Mouse (Mus musculus) CH12.LX (cell line): ENCODE measurements at regions not wholly inside any gene's neighbourhood (a gene's known extent, or its start where the extent isn't known, plus 50 kb on each side); places are given as distances from the start of the nearest gene placed in this dataset.

Experiments used
- DNase-seq: peaks from one replicate; pipeline ENCODE4 v3.0.0-alpha.2; 2013; ENCODE audit errors: extremely low read depth
- H3K27ac ChIP-seq: 2 replicates; pipeline ENCODE4 v1.5.1; 2012; ENCODE audit warnings: low read depth, mild to moderate bottlenecking, control low read depth, moderate library complexity; ENCODE audit not compliant: insufficient read depth
- H3K27me3 ChIP-seq: replicated peaks from 2 replicates; pipeline ENCODE3; 2012; ENCODE audit warnings: inconsistent platforms
- H3K36me3 ChIP-seq, 2 experiments: replicated peaks in 1 of 2; 2 replicates each; pipeline versions ENCODE3 to v1.6.1; 2012; ENCODE audit warnings: inconsistent platforms in 1 of 2, low read length in 1 of 2, mild to moderate bottlenecking in 1 of 2, mixed read lengths in 1 of 2, moderate library complexity in 1 of 2; ENCODE audit not compliant: control insufficient read depth in 1 of 2, insufficient read depth in 1 of 2
- H3K4me1 ChIP-seq, 2 experiments: 2 replicates each; pipeline ENCODE4 v1.6.1; 2012; ENCODE audit warnings: inconsistent platforms in 1 of 2, moderate library complexity in 1 of 2; ENCODE audit not compliant: insufficient read depth in 2 of 2, control insufficient read depth in 1 of 2
- H3K4me2 ChIP-seq: 2 replicates; pipeline ENCODE4 v1.6.1; 2012; ENCODE audit warnings: low read depth, mild to moderate bottlenecking, control low read depth; ENCODE audit not compliant: poor library complexity, insufficient read depth, severe bottlenecking
- H3K4me3 ChIP-seq, 3 experiments: fragments of 150-350 bp in 1 of 3; sonication (generic) in 1 of 3; replicated peaks in 1 of 3; 2 replicates each; pipeline versions ENCODE3 to v1.5.1; 2011 to 2012; ENCODE audit warnings: low read depth in 2 of 3, low read length in 2 of 3, mild to moderate bottlenecking in 2 of 3, moderate library complexity in 2 of 3, control low read depth in 1 of 3, improper control_type of control experiment in 1 of 3, inconsistent platforms in 1 of 3, mixed read lengths in 1 of 3; ENCODE audit not compliant: poor library complexity in 1 of 3
- H3K79me2 ChIP-seq: replicated peaks from 2 replicates; pipeline ENCODE4 v1.6.1; 2012; ENCODE audit warnings: mild to moderate bottlenecking, moderate library complexity; ENCODE audit not compliant: control insufficient read depth, poor library complexity, insufficient read depth, severe bottlenecking; ENCODE audit errors: extremely low read depth
- H3K9ac ChIP-seq: 2 replicates; pipeline ENCODE4 v1.6.1; 2012; ENCODE audit warnings: low read depth, mild to moderate bottlenecking, control low read depth, moderate library complexity; ENCODE audit not compliant: insufficient read depth
- H3K9me3 ChIP-seq: replicated peaks from 2 replicates; pipeline ENCODE3; 2012; ENCODE audit warnings: low read length, inconsistent platforms, mixed read lengths
- BHLHE40 ChIP-seq: IDR thresholded peaks from 2 replicates; pipeline ENCODE4 v1.6.1; 2011; ENCODE audit warnings: mild to moderate bottlenecking, low read depth, low read length, improper control_type of control experiment
- CHD1 ChIP-seq: IDR thresholded peaks from 2 replicates; pipeline ENCODE4 v1.6.1; 2012; ENCODE audit warnings: low read depth, low read length, improper control_type of control experiment, inconsistent platforms
- CHD2 ChIP-seq: IDR thresholded peaks from 2 replicates; pipeline ENCODE4 v1.6.1; 2011; ENCODE audit warnings: low read length, improper control_type of control experiment
- CTCF ChIP-seq, 2 experiments: IDR thresholded peaks in 1 of 2; conservative IDR thresholded peaks in 1 of 2; 2 replicates each; pipeline ENCODE4 v1.5.1; 2011 to 2012; ENCODE audit warnings: low read depth in 2 of 2, low read length in 2 of 2, improper control_type of control experiment in 1 of 2, inconsistent platforms in 1 of 2, mild to moderate bottlenecking in 1 of 2, moderate library complexity in 1 of 2
- E2F4 ChIP-seq: IDR thresholded peaks from 2 replicates; pipeline ENCODE4 v1.6.1; 2011; ENCODE audit warnings: low read depth, low read length, improper control_type of control experiment; ENCODE audit not compliant: insufficient replicate concordance
- ELF1 ChIP-seq: IDR thresholded peaks from 2 replicates; pipeline ENCODE4 v1.6.1; 2014; ENCODE audit warnings: low read depth, mild to moderate bottlenecking, inconsistent platforms, low read length, improper control_type of control experiment
- ETS1 ChIP-seq: conservative IDR thresholded peaks from 2 replicates; pipeline ENCODE4 v1.6.1; 2012; ENCODE audit warnings: low read depth, mild to moderate bottlenecking, inconsistent platforms, low read length, improper control_type of control experiment, moderate library complexity
- HCFC1 ChIP-seq: IDR thresholded peaks from 2 replicates; pipeline ENCODE4 v1.6.1; 2012; ENCODE audit warnings: low read depth, mild to moderate bottlenecking, inconsistent platforms, low read length, improper control_type of control experiment
- JUN ChIP-seq: IDR thresholded peaks from 2 replicates; pipeline ENCODE4 v1.6.1; 2011; ENCODE audit warnings: low read depth, mild to moderate bottlenecking, low read length, improper control_type of control experiment, moderate library complexity; ENCODE audit not compliant: insufficient read depth
- MAFK ChIP-seq: IDR thresholded peaks from 2 replicates; pipeline ENCODE4 v1.6.1; 2011; ENCODE audit warnings: low read length, improper control_type of control experiment; ENCODE audit not compliant: insufficient replicate concordance
- MAX ChIP-seq: IDR thresholded peaks from 2 replicates; pipeline ENCODE4 v1.6.1; 2011; ENCODE audit warnings: low read length, improper control_type of control experiment
- MAZ ChIP-seq: IDR thresholded peaks from 2 replicates; pipeline ENCODE4 v1.6.1; 2012; ENCODE audit warnings: low read depth, mild to moderate bottlenecking, inconsistent platforms, low read length, improper control_type of control experiment, moderate library complexity
- MEF2A ChIP-seq: IDR thresholded peaks from 2 replicates; pipeline ENCODE4 v1.6.1; 2014; ENCODE audit warnings: low read depth, mild to moderate bottlenecking, inconsistent platforms, low read length, improper control_type of control experiment, borderline replicate concordance
- NRF1 ChIP-seq: IDR thresholded peaks from 2 replicates; pipeline ENCODE4 v1.6.1; 2014; ENCODE audit warnings: low read depth, mild to moderate bottlenecking, inconsistent platforms, low read length, improper control_type of control experiment, moderate library complexity
- PAX5 ChIP-seq: IDR thresholded peaks from 2 replicates; pipeline ENCODE4 v1.6.1; 2012; ENCODE audit warnings: low read length, inconsistent platforms, mixed read lengths
- POLR2A ChIP-seq: IDR thresholded peaks from 2 replicates; pipeline ENCODE4 v1.6.1; 2011; ENCODE audit warnings: low read depth, mild to moderate bottlenecking, improper control_type of control experiment, low read length
- POLR2AphosphoS2 ChIP-seq: IDR thresholded peaks from 2 replicates; pipeline ENCODE4 v1.6.1; 2011; ENCODE audit warnings: low read depth, low read length, improper control_type of control experiment
- RAD21 ChIP-seq: IDR thresholded peaks from 2 replicates; pipeline ENCODE4 v1.6.1; 2011; ENCODE audit warnings: low read depth, mild to moderate bottlenecking, low read length, improper control_type of control experiment, moderate library complexity
- RCOR1 ChIP-seq: conservative IDR thresholded peaks from 2 replicates; pipeline ENCODE4 v1.6.1; 2012; ENCODE audit warnings: low read depth, mild to moderate bottlenecking, inconsistent platforms, low read length, improper control_type of control experiment
- SIN3A ChIP-seq: IDR thresholded peaks from 2 replicates; pipeline ENCODE4 v1.6.1; 2012; ENCODE audit warnings: low read length, improper control_type of control experiment, inconsistent platforms
- SMC3 ChIP-seq: IDR thresholded peaks from 2 replicates; pipeline ENCODE4 v1.6.1; 2011; ENCODE audit warnings: low read depth, low read length, improper control_type of control experiment
- TBP ChIP-seq: conservative IDR thresholded peaks from 2 replicates; pipeline ENCODE4 v1.6.1; 2011; ENCODE audit warnings: low read depth, low read length, improper control_type of control experiment
- UBTF ChIP-seq: IDR thresholded peaks from 2 replicates; pipeline ENCODE4 v1.6.1; 2012; ENCODE audit warnings: low read depth, mild to moderate bottlenecking, inconsistent platforms, low read length, improper control_type of control experiment, moderate library complexity
- ZC3H11A ChIP-seq: IDR thresholded peaks from 2 replicates; pipeline ENCODE4 v1.6.1; 2012; ENCODE audit warnings: low read depth, mild to moderate bottlenecking, inconsistent platforms, low read length, improper control_type of control experiment
- ZNF384 ChIP-seq: IDR thresholded peaks from 2 replicates; pipeline ENCODE4 v1.6.1; 2012; ENCODE audit warnings: low read depth, low read length, improper control_type of control experiment, inconsistent platforms
- dilution Hi-C: fragments of 300-500 bp; cut with MboI; formaldehyde crosslinking; loops from 2 replicates; pipeline ENCODE4 v1.14.3; 2020; ENCODE audit warnings: low sequenced_read_pairs; ENCODE audit not compliant: extremely low pct_unique_long_range_greater_than_20kb, extremely low pct_ligation_motif_present
- in situ Hi-C: fragments of 300-500 bp; cut with MboI; formaldehyde crosslinking; loops from 3 replicates; pipeline ENCODE4 v1.14.3; 2019; ENCODE audit warnings: low sequenced_read_pairs, low pct_ligation_motif_present, low pct_unique_long_range_greater_than_20kb, mixed read lengths

DNA sequence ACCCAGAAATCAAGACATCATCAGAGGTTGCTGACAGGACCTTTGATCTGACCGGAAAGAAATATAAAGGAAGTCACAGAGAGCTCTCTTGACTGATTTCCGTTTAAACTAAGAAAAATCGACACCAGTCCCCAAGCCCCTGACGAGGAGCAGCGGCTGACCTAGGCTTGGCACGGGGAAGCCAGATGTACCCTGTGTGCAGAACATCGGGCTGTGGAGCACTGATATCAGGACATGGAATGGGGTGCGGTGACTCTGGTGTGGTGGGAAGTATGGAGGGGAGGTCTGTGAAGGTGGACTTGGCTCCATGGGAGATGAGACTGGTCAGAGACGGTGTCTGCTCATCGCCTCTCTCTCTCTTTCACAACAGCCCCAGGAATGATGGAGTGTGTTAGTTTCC lies 539.0 kb upstream of the Tbx3 start:
- no peak for DNase-seq
- Histone ChIP-seq H3K4me1 (peaks cover 0 to 2% of the 10 kb centered on the region in 2 experiments; a peak in 1 of 4 replicates), H3K27me3 (no peaks in the 10 kb centered on the region), H3K79me2 (no peaks in the 10 kb centered on the region), H3K36me3 (no peaks in the 10 kb centered on the region), H3K9me3 (peaks cover 81% of the 10 kb centered on the region), H3K27ac (no peak overlapping the region), H3K4me2 (no peak overlapping the region), H3K9ac (no peak overlapping the region), H3K4me3 (no peak overlapping the region)
- dilution Hi-C loops (no loop called here), in situ Hi-C loops (no loop called here)
- TF ChIP-seq ELF1 (no peak), HCFC1 (no peak), JUN (no peak), RCOR1 (no peak), CHD1 (no peak), SMC3 (no peak), E2F4 (no peak), MAZ (no peak), MAFK (no peak), CHD2 (no peak), POLR2A (no peak), ZC3H11A (no peak), POLR2AphosphoS2 (no peak)

- Histone ChIP-seq H3K36me3 (no peaks in the 10 kb centered on the region), H3K27me3 (no peaks in the 10 kb centered on the region), H3K9me3 (peaks cover 88% of the 10 kb centered on the region), H3K9ac (no peak overlapping the region), H3K4me3 (no peak overlapping the region), H3K27ac (no peak overlapping the region), H3K4me2 (no peak overlapping the region), H3K4me1 (peaks cover 0 to 2% of the 10 kb centered on the region in 2 experiments; a peak in 1 of 4 replicates), H3K79me2 (no peaks in the 10 kb centered on the region)
- TF ChIP-seq SMC3 (no peak), E2F4 (no peak), JUN (no peak), ZNF384 (no peak), TBP (no peak), MEF2A (no peak), BHLHE40 (no peak), ETS1 (no peak), RAD21 (no peak), MAX (no peak), NRF1 (no peak), ELF1 (no peak), CTCF (conservative IDR thresholded peaks at IDR 0.05 in 1 of 2, IDR thresholded peaks at IDR 0.05 in 1 of 2; ENCODE audit: low read depth in 2 of 2, low read length in 2 of 2) (no peak), MAZ (no peak), POLR2AphosphoS2 (no peak), PAX5 (no peak), ZC3H11A (no peak), SIN3A (no peak), UBTF (no peak)
- in situ Hi-C loops, result no loop called here
- dilution Hi-C loops, result no loop called here
- no peak for DNase-seq
These were observed 537.1 kb upstream of the Tbx3 start for GRCm38 (mm10) chr5:119133378-119133777.
